Mouse (Mus musculus): ENCODE results near the gene Ctrc. TPM values are rescaled to one million over a fixed set of nuclear protein-coding genes. Genes with fewer than 3 reads are reported as not detected.
A peak's percentile ranks its signal among the peaks of the same experiment; 100 is the strongest.

Gene Ctrc
- polyA plus RNA-seq, 1 experiment from 2014 or later = not detected

- H3K4me1 ChIP-seq = peaks cover 24% of the 10 kb centered on the region
- no peak overlapping the region for H3K4me3 ChIP-seq
- WGBS = 84% methylated on average over 8 of the region's 8 CpGs
- H3K36me3 ChIP-seq = peaks cover 91% of the 10 kb centered on the region
- peak overlapping the region; percentile 72; the same call in 1 of the 2 replicates for H3K27ac ChIP-seq
- DNase-seq (ENCODE audit: low spot score) = no peak
- no peaks in the 10 kb centered on the region for H3K27me3 ChIP-seq (ENCODE audit: insufficient read depth, poor library complexity, severe bottlenecking)
- H3K9me3 ChIP-seq = no peaks in the 10 kb centered on the region
Measured at GRCm38 (mm10) chr4:141766316-141766667, 79.9 kb downstream of the Ctrc start.

GRCm38 (mm10) chr4:141765008-141765407 lies 81.2 kb downstream of the Ctrc start:
- Histone ChIP-seq H3K9me3 (no peaks in the 10 kb centered on the region), H3K4me3 (no peak overlapping the region), H3K36me3 (peaks cover 87% of the 10 kb centered on the region), H3K27ac (no peak overlapping the region), H3K27me3 (ENCODE audit: insufficient read depth, poor library complexity, severe bottlenecking) (no peaks in the 10 kb centered on the region), H3K4me1 (peaks cover 24% of the 10 kb centered on the region)
- 95% methylated on average over 3 of the region's 3 CpGs for WGBS
- no peak for DNase-seq (ENCODE audit: low spot score)

Other genes with a start within 250 kb of the Ctrc start
- gene Fblim1, start 240.3 kb downstream of the Ctrc start, polyA plus RNA-seq (2016; fragmentation: Nextera tagmentation; extraction: Ambion mirVana) = 61.9 and 62.7 TPM in 2 replicates
- 0.96 and 2.4 TPM in 2 replicates for gene Tmem82, start 227.7 kb downstream of the Ctrc start, polyA plus RNA-seq (2016; fragmentation: Nextera tagmentation; extraction: Ambion mirVana)
- gene Slc25a34, start 222.5 kb downstream of the Ctrc start, polyA plus RNA-seq (2016; fragmentation: Nextera tagmentation; extraction: Ambion mirVana) = 0.20 and 0.34 TPM in 2 replicates
- gene Plekhm2, start 181.5 kb downstream of the Ctrc start, polyA plus RNA-seq (2016; fragmentation: Nextera tagmentation; extraction: Ambion mirVana) = 4.1 and 5.4 TPM in 2 replicates
- gene Rsc1a1, start 160.8 kb downstream of the Ctrc start, polyA plus RNA-seq (2016; fragmentation: Nextera tagmentation; extraction: Ambion mirVana) = 3.1 and 4.4 TPM in 2 replicates
- gene Ddi2, start 122.9 kb downstream of the Ctrc start, polyA plus RNA-seq (2016; fragmentation: Nextera tagmentation; extraction: Ambion mirVana) = 21.4 and 21.5 TPM in 2 replicates
- gene Agmat, start 99.7 kb downstream of the Ctrc start, polyA plus RNA-seq (2016; fragmentation: Nextera tagmentation; extraction: Ambion mirVana) = 1.2 and 3.5 TPM in 2 replicates
- 5.0 and 5.4 TPM in 2 replicates for gene Dnajc16, start 55.4 kb downstream of the Ctrc start, polyA plus RNA-seq (2016; fragmentation: Nextera tagmentation; extraction: Ambion mirVana)
- 21.4 and 22.5 TPM in 2 replicates for gene Casp9, start 52.7 kb downstream of the Ctrc start, polyA plus RNA-seq (2016; fragmentation: Nextera tagmentation; extraction: Ambion mirVana)
- not detected in 2 replicates for gene Cela2a, start 20.2 kb downstream of the Ctrc start, polyA plus RNA-seq (2016; fragmentation: Nextera tagmentation; extraction: Ambion mirVana)
- 139 and 151 TPM in 2 replicates for gene Efhd2, start 28.6 kb upstream of the Ctrc start, polyA plus RNA-seq (2016; fragmentation: Nextera tagmentation; extraction: Ambion mirVana)
- 3.4 and 5.2 TPM in 2 replicates for gene Fhad1, start 168.7 kb upstream of the Ctrc start, polyA plus RNA-seq (2016; fragmentation: Nextera tagmentation; extraction: Ambion mirVana)
- 21.0 and 25.9 TPM in 2 replicates for gene Tmem51, start 237.9 kb upstream of the Ctrc start, polyA plus RNA-seq (2016; fragmentation: Nextera tagmentation; extraction: Ambion mirVana)

Measured in heart, embryonic 10.5 days (tissue).